In the genomic region with DNA sequence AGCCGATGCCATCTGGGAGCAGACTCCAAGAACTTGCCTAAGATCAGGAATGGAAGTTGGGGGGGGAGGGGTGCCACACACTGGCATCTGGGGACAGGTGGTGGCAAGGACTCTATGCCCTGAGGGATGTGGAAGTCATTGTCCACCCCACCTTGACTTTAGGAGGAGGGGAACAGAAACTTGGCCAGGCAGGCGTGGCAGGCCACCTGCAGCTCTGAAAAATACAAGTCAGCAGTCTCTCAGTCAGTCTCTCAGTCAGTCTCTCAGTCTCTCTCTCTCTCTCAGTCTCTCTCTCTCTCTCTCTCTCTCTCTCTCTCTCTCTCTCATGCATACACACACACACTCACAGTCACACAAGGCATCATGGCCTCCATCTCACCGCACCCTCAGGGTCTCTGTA, we compare ENCODE assay signal across 23 mouse cellular contexts.
"Had no signal": no experiment of that assay in that cellular context is flagged by ENCODE, and none has a peak within 500 bp of the region (broad histone marks: within the 10 kb centered on the region; RNA-seq: fewer than 3 reads in every experiment).

No protein-coding gene starts in this region.

- H3K9ac ChIP-seq: heart, embryonic 13.5 days; heart, embryonic 15.5 days; hindbrain, embryonic 13.5 days; hindbrain, embryonic 15.5 days; limb, embryonic 12.5 days; liver, embryonic 13.5 days had no signal

- H3K9me3 ChIP-seq: heart, embryonic 13.5 days; heart, embryonic 15.5 days; hindbrain, embryonic 13.5 days; hindbrain, embryonic 15.5 days; limb, embryonic 10.5 days; limb, embryonic 12.5 days; liver, embryonic 13.5 days had no signal

- H3K27ac ChIP-seq: heart, adult 2 months; heart, embryonic 13.5 days; heart, embryonic 15.5 days; hindbrain, embryonic 13.5 days; hindbrain, embryonic 15.5 days; hindbrain, postnatal 0 days; layer of hippocampus, adult 2 months; left cerebral cortex, adult 2 months; limb, embryonic 10.5 days; limb, embryonic 12.5 days; liver, embryonic 13.5 days had no signal

- H3K4me3 ChIP-seq: heart, adult 2 months; heart, embryonic 13.5 days; heart, embryonic 15.5 days; hindbrain, embryonic 13.5 days; hindbrain, embryonic 15.5 days; layer of hippocampus, adult 2 months; left cerebral cortex, adult 2 months; limb, embryonic 10.5 days; limb, embryonic 12.5 days; liver, embryonic 13.5 days had no signal

- H3K4me2 ChIP-seq: heart, embryonic 11.5 days; heart, embryonic 13.5 days; heart, embryonic 15.5 days; hindbrain, embryonic 13.5 days; hindbrain, embryonic 15.5 days; limb, embryonic 12.5 days; liver, embryonic 11.5 days; liver, embryonic 13.5 days had no signal

- DNase-seq: gastrocnemius, postnatal 36 days; heart, adult 11 months; heart, postnatal 14 days; heart, postnatal 36 days; kidney, adult 11 months; kidney, adult 2 months; kidney, postnatal 10 days; kidney, postnatal 25 days; kidney, postnatal 4 days; liver; liver, embryonic 13.5 days had no signal

- H3K4me1 ChIP-seq: hindbrain, embryonic 15.5 days; limb, embryonic 12.5 days had no signal

- H3K27me3 ChIP-seq: heart, embryonic 13.5 days; heart, embryonic 15.5 days; hindbrain, embryonic 13.5 days; hindbrain, embryonic 15.5 days; limb, embryonic 12.5 days; liver, embryonic 13.5 days had no signal
